Mouse (Mus musculus) megakaryocyte progenitor cell, adult 5-6 weeks (primary cell): ENCODE results near the gene Phldb2. TPM values are rescaled to one million over a fixed set of nuclear protein-coding genes. Genes with fewer than 3 reads are reported as not detected.

ENCODE experiments used
- ATAC-seq: replicated peaks from 2 replicates; pipeline ENCODE4 v1.8.0; 2016; ENCODE audit warnings: mild to moderate bottlenecking, moderate TSS enrichment, inconsistent platforms; ENCODE audit not compliant: poor library complexity
- total RNA-seq, 2 experiments: library from RNA; stranded (forward) in 1 of 2; stranded (reverse) in 1 of 2; fragments of 157-497, 149-512 nt in 1 of 2; fragments of 200-1000 nt in 1 of 2; gene quantifications; 2 replicates each; pipeline versions ENCODE4 v1.2.3 to v1.2.4; 2015 to 2017

Phldb2 gene
- total RNA-seq (2015) (1.1 and 1.8 TPM in 2 replicates), total RNA-seq (2017) (1.2 and 1.7 TPM in 2 replicates)

- no peak for ATAC-seq
Observed at GRCm38 (mm10) chr16:45953394-45953793, at the start of gene Phldb2. TSS of gene Phldb2 (minus strand) at chr16:45953598.

- peak; percentile 65 for ATAC-seq
Observed at GRCm38 (mm10) chr16:46001550-46002166, 48.3 kb upstream of the Phldb2 start.

GRCm38 (mm10) chr16:46000976-46001375 is 47.6 kb upstream of the Phldb2 start:
- no peak for ATAC-seq

- no peak for ATAC-seq
Observed at GRCm38 (mm10) chr16:45999374-46000191, 46.2 kb upstream of the Phldb2 start.

GRCm38 (mm10) chr16:45998231-45998630 is 44.8 kb upstream of the Phldb2 start:
- ATAC-seq: no peak

- ATAC-seq: peak; percentile 61; the same call in 1 of the 2 replicates
Observed at GRCm38 (mm10) chr16:45990901-45991676, 37.7 kb upstream of the Phldb2 start.

- no peak for ATAC-seq
Observed at GRCm38 (mm10) chr16:45986236-45986635, 32.8 kb upstream of the Phldb2 start.

GRCm38 (mm10) chr16:45984610-45985606 is 31.5 kb upstream of the Phldb2 start:
- ATAC-seq: no peak

GRCm38 (mm10) chr16:45976251-45976650 is 22.9 kb upstream of the Phldb2 start:
- no peak for ATAC-seq

- ATAC-seq: 0 out of 2 replicates have a peak, but pooled peaks have one; percentile 17
Observed at GRCm38 (mm10) chr16:45973959-45974686, 20.7 kb upstream of the Phldb2 start.

- no peak for ATAC-seq
Observed at GRCm38 (mm10) chr16:45970187-45970586, 16.8 kb upstream of the Phldb2 start.

GRCm38 (mm10) chr16:45968716-45969115 is 15.3 kb upstream of the Phldb2 start:
- ATAC-seq: no peak

GRCm38 (mm10) chr16:45967471-45967870 is 14.1 kb upstream of the Phldb2 start:
- ATAC-seq: peak; percentile 93

- no peak for ATAC-seq
Observed at GRCm38 (mm10) chr16:45966604-45967003, 13.2 kb upstream of the Phldb2 start.

- ATAC-seq: no peak
Observed at GRCm38 (mm10) chr16:45964777-45965176, 11.4 kb upstream of the Phldb2 start.

- no peak for ATAC-seq
Observed at GRCm38 (mm10) chr16:45963837-45964236, 10.4 kb upstream of the Phldb2 start.

- no peak for ATAC-seq
Observed at GRCm38 (mm10) chr16:45963088-45963487, 9.7 kb upstream of the Phldb2 start.

- no peak for ATAC-seq
Observed at GRCm38 (mm10) chr16:45960978-45961377, 7.6 kb upstream of the Phldb2 start.

GRCm38 (mm10) chr16:45956390-45956950 is 3.1 kb upstream of the Phldb2 start:
- no peak for ATAC-seq
